Mouse (Mus musculus): ENCODE data around the gene Ptprm. TPM values are rescaled to one million over a fixed set of nuclear protein-coding genes. Genes with fewer than 3 reads are reported as not detected.

The Ptprm gene
- polyA plus RNA-seq, 1 experiment: not detected

DNA sequence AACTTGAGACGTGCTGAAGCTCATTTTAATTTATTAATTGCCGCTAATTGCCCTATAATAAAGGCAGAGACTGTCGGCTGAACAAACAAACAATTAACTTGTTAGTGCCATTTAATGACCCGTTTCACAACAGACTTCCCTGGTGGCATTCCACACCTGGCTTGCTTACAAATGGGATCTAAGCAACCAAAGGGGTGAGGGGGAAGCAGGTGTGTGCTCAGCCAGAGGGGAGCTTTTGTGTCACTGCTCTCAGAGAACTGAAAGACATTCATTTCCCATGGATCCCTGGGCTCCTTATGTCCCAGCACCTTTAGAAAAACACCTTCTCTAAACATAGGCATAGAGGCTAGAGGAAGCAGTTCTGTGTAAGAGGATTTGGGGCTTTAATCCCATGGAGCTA is 536.9 kb downstream of the Ptprm start:
- Histone ChIP-seq H3K4me1 (ENCODE audit: control insufficient read depth) (no peaks in the 10 kb centered on the region), H3K9me3 (ENCODE audit: control insufficient read depth, low read length) (peaks cover 18% of the 10 kb centered on the region), H3K27me3 (ENCODE audit: control insufficient read depth) (no peaks in the 10 kb centered on the region), H3K4me3 (replicated peaks) (no peak overlapping the region), H3K36me3 (ENCODE audit: control insufficient read depth) (no peaks in the 10 kb centered on the region)
- TF ChIP-seq GATA1 (IDR thresholded peaks at IDR 0.05; ENCODE audit: low read length) (no peak), TAL1 (IDR thresholded peaks at IDR 0.05; ENCODE audit: low read length) (no peak)

DNA sequence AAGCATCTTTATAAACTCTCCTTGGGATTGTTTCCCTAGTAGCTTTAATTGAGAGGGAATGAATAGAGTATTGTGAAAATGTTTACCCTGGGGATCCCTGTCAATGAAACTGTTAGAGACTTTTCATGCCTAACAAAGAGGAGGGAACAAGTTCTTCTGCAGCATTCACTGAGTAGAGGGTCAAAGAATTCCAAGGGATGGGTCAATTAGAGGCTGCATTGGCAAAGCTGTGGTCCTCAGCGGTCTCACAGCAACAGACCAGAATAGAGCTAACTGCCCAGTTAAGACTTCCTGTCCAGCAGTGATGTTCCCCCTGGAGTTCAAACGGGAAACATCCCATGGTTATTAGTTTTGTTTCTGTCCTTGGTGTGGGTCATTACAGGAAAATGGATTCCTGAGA is 538.3 kb downstream of the Ptprm start:
- no peaks in the 10 kb centered on the region for H3K4me1 ChIP-seq (ENCODE audit: control insufficient read depth)
- TF ChIP-seq TAL1 (IDR thresholded peaks at IDR 0.05; ENCODE audit: low read length) (no peak), GATA1 (IDR thresholded peaks at IDR 0.05; ENCODE audit: low read length) (no peak)
- no peaks in the 10 kb centered on the region for H3K27me3 ChIP-seq (ENCODE audit: control insufficient read depth)
- no peaks in the 10 kb centered on the region for H3K36me3 ChIP-seq (ENCODE audit: control insufficient read depth)
- peaks cover 18% of the 10 kb centered on the region for H3K9me3 ChIP-seq (ENCODE audit: control insufficient read depth, low read length)
- H3K4me3 ChIP-seq (replicated peaks): no peak overlapping the region

DNA sequence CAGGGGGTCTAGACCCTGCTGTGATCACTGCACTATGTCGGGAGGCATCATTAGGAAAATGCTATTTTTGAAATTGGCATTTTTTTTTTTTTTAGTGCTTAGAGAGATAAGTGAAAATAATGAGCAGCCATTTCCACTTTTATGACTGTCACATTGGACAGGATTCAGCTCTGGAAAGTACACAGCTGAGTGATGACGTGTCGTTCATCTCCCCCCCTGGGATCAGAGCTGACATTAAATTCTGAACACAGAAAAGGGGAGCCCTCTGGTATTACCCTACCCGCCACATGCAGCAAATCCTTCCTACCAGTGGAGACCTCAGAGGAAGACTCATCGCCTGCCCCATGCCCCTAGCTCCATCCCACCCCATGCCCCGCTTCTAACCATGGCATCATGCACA is 540.5 kb downstream of the Ptprm start:
- Histone ChIP-seq H3K9me3 (ENCODE audit: control insufficient read depth, low read length) (peaks cover 18% of the 10 kb centered on the region), H3K4me3 (replicated peaks) (no peak overlapping the region), H3K4me1 (ENCODE audit: control insufficient read depth) (no peaks in the 10 kb centered on the region), H3K36me3 (ENCODE audit: control insufficient read depth) (no peaks in the 10 kb centered on the region), H3K27me3 (ENCODE audit: control insufficient read depth) (no peaks in the 10 kb centered on the region)
- TF ChIP-seq GATA1 (IDR thresholded peaks at IDR 0.05; ENCODE audit: low read length): no peak
- TF ChIP-seq TAL1 (IDR thresholded peaks at IDR 0.05; ENCODE audit: low read length): no peak

DNA sequence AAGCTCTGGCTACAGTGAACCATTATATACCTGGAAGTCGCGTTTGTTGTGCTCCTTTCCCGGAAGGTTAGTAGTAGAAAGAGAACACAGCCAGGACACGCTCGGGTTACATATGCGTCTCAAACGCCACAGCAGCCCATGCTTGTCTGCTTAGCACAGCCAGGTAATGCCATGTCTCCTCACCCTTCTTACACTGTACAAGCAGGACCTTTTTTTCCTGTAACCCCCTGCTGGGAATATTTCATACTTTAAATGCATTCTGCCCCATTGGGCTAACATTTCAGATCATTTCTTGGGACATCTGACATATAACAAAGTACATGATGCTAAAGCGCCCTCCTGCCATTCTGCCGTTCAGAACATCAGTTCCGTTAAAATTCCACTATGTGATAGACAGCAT is 540.9 kb downstream of the Ptprm start:
- Histone ChIP-seq H3K4me3 (replicated peaks) (no peak overlapping the region), H3K36me3 (ENCODE audit: control insufficient read depth) (no peaks in the 10 kb centered on the region), H3K9me3 (ENCODE audit: control insufficient read depth, low read length) (peaks cover 16% of the 10 kb centered on the region), H3K27me3 (ENCODE audit: control insufficient read depth) (no peaks in the 10 kb centered on the region), H3K4me1 (ENCODE audit: control insufficient read depth) (no peaks in the 10 kb centered on the region)
- TF ChIP-seq TAL1 (IDR thresholded peaks at IDR 0.05; ENCODE audit: low read length): no peak
- TF ChIP-seq GATA1 (IDR thresholded peaks at IDR 0.05; ENCODE audit: low read length): no peak

DNA sequence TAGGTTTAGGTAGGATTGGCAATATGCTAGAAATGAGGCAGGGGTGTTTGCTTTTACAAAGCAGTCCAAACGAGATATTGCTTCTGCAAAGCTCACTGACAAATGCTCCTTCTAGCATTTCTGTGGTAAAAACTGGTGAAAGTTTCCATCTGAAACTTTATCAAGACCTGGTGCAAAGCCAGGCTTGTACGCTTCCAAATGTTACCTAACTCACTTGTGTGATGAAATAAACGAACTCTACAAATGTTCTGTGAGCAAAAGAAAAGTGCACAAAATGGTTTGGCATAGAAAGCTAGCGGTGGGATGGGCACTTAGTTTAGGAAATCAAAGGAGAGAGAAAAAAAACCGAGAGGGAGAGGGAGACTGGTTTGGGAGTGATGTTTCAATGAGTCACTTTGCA is 544.5 kb downstream of the Ptprm start:
- Histone ChIP-seq H3K4me1 (ENCODE audit: control insufficient read depth) (no peaks in the 10 kb centered on the region), H3K36me3 (ENCODE audit: control insufficient read depth) (no peaks in the 10 kb centered on the region), H3K9me3 (ENCODE audit: control insufficient read depth, low read length) (peaks cover 4% of the 10 kb centered on the region), H3K27me3 (ENCODE audit: control insufficient read depth) (no peaks in the 10 kb centered on the region), H3K4me3 (replicated peaks) (no peak overlapping the region)
- TF ChIP-seq TAL1 (IDR thresholded peaks at IDR 0.05; ENCODE audit: low read length): no peak
- no peak for TF ChIP-seq GATA1 (IDR thresholded peaks at IDR 0.05; ENCODE audit: low read length)

DNA sequence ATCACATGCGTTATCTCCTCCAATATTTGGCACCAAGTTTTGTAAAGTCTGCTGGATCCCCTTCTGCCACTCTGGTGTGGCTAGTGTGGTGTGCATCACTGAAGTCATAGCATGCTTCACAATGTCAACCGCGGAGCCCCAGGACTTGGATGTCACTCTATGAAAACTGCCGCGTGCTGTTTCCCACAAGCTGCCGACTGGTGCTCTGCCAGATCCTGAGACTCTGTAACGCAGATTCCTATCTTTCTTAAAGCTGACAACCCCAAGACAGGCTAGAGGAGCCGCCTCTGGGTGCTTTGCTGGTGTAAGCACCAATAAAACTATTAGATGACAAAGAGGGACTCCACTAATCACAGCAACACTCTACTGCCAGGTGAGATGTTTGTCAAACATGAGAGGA is 546.1 kb downstream of the Ptprm start:
- H3K4me3 ChIP-seq (replicated peaks): no peak overlapping the region
- H3K4me1 ChIP-seq (ENCODE audit: control insufficient read depth): no peaks in the 10 kb centered on the region
- peaks cover 6% of the 10 kb centered on the region for H3K9me3 ChIP-seq (ENCODE audit: control insufficient read depth, low read length)
- H3K36me3 ChIP-seq (ENCODE audit: control insufficient read depth): no peaks in the 10 kb centered on the region
- TF ChIP-seq TAL1 (IDR thresholded peaks at IDR 0.05; ENCODE audit: low read length) (no peak), GATA1 (IDR thresholded peaks at IDR 0.05; ENCODE audit: low read length) (no peak)
- H3K27me3 ChIP-seq (ENCODE audit: control insufficient read depth): no peaks in the 10 kb centered on the region

DNA sequence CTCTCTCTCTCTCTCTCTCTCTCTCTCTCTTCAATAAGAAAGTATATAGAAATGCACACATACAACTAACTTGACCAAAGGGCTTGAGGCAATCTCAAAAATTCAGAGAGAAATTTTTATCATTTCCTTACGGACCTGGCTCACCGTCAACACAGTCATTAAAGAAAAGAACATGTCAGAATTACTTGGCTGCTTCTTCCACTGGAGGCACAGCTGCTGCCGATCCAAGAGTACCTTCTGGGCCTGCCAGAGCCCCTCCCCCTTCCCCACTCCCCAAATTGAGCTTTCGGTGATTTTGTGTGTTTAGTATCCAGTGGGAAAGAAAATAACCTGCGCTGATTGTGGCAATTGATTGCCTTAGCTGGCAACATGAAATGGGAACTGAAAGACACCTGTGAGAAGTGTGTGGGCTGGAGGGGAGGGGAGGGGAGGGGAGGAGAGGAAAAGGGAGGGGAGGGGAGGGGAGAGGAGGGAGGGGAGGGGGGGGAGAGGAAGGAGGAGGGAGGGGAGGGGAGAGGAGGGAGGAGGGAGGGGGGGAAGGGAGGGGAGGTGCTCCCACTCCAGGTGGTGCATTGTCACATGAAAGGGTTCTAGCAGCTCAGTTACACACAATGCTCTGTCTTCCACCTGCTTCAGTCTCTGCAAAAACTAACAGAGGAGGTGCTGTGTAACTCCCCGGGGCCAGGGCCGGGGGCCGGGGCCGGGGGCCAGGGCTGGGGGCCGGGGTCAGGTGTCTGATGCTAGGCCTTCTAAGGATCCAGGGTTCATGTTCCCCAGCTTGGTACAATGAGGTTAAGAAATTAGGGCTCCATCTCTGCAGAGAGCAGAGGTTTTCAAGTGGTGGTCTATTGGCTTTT is 552.2 kb downstream of the Ptprm start:
- 0 out of 2 replicates have a peak, but pooled peaks cover 4% of the 10 kb centered on the region for H3K9me3 ChIP-seq (ENCODE audit: control insufficient read depth, low read length)
- no peaks in the 10 kb centered on the region for H3K36me3 ChIP-seq (ENCODE audit: control insufficient read depth)
- no peaks in the 10 kb centered on the region for H3K4me1 ChIP-seq (ENCODE audit: control insufficient read depth)
- TF ChIP-seq GATA1 (IDR thresholded peaks at IDR 0.05; ENCODE audit: low read length) (no peak), TAL1 (IDR thresholded peaks at IDR 0.05; ENCODE audit: low read length) (no peak)
- no peak overlapping the region for H3K4me3 ChIP-seq (replicated peaks)
- H3K27me3 ChIP-seq (ENCODE audit: control insufficient read depth): no peaks in the 10 kb centered on the region

DNA sequence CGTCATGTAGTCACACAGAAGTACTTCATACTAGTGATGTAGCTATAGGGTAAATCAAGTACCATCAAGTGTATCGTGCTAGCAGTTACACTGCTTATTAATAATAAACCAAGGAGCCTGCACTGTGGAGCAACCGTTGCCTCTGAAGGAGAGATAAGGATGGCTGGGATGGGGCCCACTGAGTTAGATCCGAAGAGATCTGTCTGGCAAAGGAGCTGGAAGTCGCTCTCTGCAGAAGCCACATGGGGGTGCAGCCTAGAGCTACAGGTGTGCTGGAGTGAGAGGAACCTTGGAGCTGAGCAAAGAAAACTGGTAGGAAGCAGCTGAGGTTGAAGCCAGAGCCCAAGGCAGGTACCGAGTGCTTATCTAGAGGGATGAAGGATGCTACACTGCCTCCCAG is 554.0 kb downstream of the Ptprm start:
- H3K36me3 ChIP-seq (ENCODE audit: control insufficient read depth): no peaks in the 10 kb centered on the region
- H3K4me3 ChIP-seq (replicated peaks): no peak overlapping the region
- TF ChIP-seq GATA1 (IDR thresholded peaks at IDR 0.05; ENCODE audit: low read length): no peak
- TF ChIP-seq TAL1 (IDR thresholded peaks at IDR 0.05; ENCODE audit: low read length): no peak
- H3K27me3 ChIP-seq (ENCODE audit: control insufficient read depth): no peaks in the 10 kb centered on the region
- H3K4me1 ChIP-seq (ENCODE audit: control insufficient read depth): no peaks in the 10 kb centered on the region
- 0 out of 2 replicates have a peak, but pooled peaks cover 4% of the 10 kb centered on the region for H3K9me3 ChIP-seq (ENCODE audit: control insufficient read depth, low read length)

DNA sequence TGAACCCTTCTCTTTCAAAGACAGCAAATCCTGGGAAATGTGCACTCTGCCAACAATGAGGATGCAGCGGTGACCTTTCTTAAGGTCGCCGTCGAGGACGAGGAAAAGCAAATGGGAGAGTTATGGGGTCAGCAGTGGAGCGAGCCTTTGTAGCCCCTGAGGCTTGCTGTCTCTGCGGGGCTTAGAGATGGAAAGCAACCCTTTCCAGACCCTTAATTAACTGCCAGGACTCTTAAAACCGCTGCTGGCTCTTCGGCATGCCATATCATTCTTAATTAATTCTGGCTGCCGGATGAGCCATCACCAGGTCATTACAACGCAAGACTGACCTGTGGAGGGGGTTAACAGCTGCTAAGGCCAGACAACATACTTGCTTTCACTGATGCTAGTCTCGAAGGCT is 568.1 kb downstream of the Ptprm start:
- no peak overlapping the region for H3K4me3 ChIP-seq (replicated peaks)
- no peaks in the 10 kb centered on the region for H3K4me1 ChIP-seq (ENCODE audit: control insufficient read depth)
- no peaks in the 10 kb centered on the region; the same call in 1 of the 2 replicates for H3K9me3 ChIP-seq (ENCODE audit: control insufficient read depth, low read length)
- H3K27me3 ChIP-seq (ENCODE audit: control insufficient read depth): no peaks in the 10 kb centered on the region
- no peaks in the 10 kb centered on the region for H3K36me3 ChIP-seq (ENCODE audit: control insufficient read depth)
- TF ChIP-seq TAL1 (IDR thresholded peaks at IDR 0.05; ENCODE audit: low read length) (no peak), GATA1 (IDR thresholded peaks at IDR 0.05; ENCODE audit: low read length) (no peak)
